Mouse (Mus musculus) neural tube, embryonic 10.5 days (tissue): ENCODE data around the gene Raly.
A peak's percentile ranks its signal among the peaks of the same experiment; 100 is the strongest.
"Not testable (repeated sequence)": the region's sequence is repeated elsewhere in the genome, so short reads cannot be mapped to it uniquely, and the experiment has no call there.

Experiments
- DNase-seq: peaks from one replicate; pipeline ENCODE4 v3.0.0-alpha.2; 2017; ENCODE audit warnings: low spot score; ENCODE audit errors: extremely low spot score

The Raly gene

DNA sequence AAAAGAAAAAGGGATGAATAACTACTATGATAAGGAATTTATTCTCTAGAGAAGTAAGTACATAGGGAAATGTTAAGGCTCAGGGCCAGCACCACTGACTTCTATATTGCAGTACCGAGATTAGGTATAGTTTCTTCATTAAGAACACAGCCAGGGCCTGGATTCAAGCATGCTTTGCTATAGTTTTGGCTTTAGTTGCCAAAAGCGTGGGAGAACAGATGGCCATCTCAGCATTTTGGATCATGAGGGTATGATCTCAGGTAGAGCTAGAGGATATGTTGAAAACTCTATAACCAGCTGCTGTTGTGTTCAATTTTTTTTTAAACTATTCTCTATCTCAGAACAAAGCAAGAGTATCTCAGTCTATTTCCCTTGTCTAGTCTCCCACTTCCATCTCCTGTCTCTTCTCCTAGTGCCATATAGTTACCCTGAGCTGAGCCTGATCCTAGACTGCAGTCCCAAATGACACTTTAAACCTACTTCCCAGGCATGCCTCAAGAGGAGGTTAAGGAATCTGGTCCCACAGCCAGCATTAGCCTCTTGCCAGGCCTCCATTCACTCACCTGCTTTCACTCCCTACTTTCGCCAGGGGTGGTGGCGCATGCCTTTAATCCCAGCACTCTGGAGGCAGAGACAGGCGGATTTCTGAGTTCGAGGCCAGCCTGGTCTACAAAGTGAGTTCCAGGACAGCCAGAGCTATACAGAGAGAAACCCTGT lies 43.4 kb downstream of the Raly start:
- DNase-seq = no peak

GRCm38 (mm10) chr2:154836537-154836936 lies 45.6 kb downstream of the Raly start:
- no peak for DNase-seq

- no peak for DNase-seq
Measured at GRCm38 (mm10) chr2:154848086-154848485, 57.2 kb downstream of the Raly start.

- no peak for DNase-seq
Measured at GRCm38 (mm10) chr2:154855383-154855782, 64.5 kb downstream of the Raly start.

DNA sequence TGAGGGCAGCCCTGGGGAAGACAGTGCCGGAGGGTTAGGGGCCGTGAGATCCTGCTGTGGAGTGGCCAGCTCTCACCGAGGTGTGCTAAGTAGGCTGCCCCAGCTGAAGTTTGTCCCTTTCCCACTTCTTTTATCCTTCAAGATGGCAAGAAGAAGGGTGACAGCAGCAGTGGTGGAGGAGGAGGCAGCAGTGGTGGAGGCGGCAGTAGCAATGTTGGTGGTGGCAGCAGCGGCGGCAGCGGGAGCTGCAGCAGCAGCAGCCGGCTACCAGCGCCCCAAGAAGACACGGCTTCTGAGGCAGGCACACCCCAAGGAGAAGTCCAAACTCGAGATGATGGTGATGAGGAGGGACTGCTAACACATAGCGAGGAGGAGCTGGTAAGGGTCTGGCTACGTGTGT lies 72.8 kb downstream of the Raly start:
- DNase-seq = no peak

DNA sequence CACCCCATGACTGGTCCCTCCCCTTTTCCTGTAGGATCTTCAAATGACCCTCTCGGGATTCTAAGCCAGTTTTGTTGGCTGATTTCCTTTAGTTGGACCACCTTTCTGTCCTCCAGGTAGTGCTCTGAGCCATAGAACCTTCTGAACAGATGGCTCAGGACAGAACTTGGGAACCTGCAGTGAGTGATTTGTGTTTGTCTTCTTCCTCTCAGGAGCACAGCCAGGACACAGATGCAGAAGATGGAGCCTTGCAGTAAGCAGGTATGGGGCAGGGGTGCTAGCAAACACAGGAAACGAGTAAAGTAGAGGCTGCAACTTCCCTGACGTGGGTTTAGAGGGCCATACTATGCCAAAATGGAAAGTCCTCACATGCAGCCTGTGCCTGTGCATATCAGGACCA lies 74.8 kb downstream of the Raly start:
- DNase-seq = no peak

DNA sequence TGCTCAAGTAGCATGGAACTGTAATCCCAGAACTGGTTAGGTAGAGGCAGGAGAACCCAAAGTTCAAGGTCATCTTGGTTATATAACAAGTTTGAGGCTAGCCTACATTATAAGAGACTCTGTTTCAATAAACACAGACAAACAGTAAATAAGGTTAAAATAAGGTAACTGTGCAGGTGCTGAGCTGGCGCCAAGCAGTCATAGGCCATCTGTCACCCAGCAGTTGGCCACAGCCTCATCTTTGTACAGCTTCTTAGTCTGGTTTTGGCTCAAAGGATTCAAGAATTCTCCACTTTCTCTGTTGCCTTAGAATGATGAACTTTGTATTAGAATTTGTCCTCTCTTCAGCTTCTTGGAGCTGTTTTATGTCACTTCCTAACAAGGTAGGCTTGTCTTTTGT lies 77.2 kb downstream of the Raly start:
- no peak for DNase-seq

DNA sequence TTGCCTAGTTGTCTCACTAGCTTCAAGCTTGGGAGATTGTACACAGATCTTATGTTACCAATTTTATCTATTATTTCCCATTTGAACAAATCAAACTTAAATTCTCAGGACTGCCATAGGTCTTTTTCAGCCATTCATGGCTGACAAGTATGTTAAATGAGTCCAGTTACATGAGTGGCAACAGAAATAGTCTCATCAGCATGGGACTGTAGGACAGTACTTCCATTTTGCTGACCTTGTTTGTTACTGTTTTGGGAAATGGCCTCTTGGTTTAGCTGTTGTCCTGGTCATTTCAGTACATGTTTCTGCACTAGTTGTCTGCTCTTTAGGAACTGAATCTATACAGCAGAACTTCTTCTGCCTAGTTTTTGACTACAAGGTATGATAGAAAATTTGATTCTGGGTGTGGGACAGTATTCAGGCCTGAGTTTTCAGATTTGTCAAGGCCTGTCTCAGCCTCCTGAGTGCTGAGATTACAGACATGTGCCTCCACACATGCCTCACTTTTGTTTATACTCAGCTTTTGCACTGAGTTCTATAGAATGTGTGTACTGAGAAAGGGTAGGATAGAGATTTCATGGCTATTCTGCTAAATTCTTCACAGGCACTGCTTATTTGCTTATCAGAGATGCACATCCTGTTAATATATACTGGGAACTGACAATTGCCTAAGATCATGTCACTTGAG lies 79.2 kb downstream of the Raly start:
- no peak for DNase-seq

DNA sequence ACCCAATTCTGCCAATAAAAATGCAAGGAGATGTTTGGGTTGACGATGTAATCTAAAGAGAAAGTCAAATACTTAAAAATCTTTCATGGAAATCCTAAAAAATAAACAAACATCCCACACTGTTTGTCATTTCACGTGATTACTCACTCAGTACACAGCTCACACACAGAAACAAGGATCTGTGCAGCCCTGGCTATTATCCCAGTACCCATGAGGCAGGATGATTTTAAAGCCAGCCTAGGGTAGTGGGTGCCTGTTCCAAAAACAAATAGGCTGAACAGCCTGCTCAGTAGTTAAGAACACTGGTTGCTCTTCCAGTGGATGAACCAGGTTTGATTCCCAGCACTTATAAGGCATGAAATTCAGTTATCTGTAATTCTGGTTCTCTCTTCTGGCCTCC lies 85.7 kb downstream of the Raly start:
- no peak for DNase-seq

GRCm38 (mm10) chr2:154891585-154891984 lies 100.7 kb downstream of the Raly start:
- no peak for DNase-seq

GRCm38 (mm10) chr2:154892201-154893044 lies 101.5 kb downstream of the Raly start, which contains the start of gene Eif2s2:
Eif2s2 (minus strand) TSS chr2:154892935.
- DNase-seq = peak; percentile 94

- no peak for DNase-seq
Measured at GRCm38 (mm10) chr2:154893045-154893385, 102.1 kb downstream of the Raly start.

GRCm38 (mm10) chr2:154893548-154893947 lies 102.7 kb downstream of the Raly start:
- no peak for DNase-seq

DNA sequence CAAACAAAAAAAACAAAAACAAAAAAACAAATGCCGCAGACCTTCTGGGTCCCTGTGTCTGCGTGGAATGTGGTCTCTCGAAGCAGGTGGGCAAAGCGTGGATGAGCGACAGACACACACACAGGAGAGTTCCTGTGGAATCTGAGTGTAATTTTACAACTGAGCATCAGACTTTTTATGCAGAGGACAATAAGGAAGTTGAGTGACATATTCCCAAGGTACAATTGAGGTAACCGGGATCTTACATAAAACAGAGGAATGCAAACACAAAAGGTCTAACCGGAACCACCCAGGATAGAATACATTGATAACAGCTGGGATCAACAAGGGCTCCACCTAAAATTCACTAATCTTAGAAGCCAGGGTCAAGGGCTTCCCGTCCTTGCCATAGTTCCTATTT lies 108.1 kb downstream of the Raly start:
- DNase-seq = not testable (repeated sequence)

DNA sequence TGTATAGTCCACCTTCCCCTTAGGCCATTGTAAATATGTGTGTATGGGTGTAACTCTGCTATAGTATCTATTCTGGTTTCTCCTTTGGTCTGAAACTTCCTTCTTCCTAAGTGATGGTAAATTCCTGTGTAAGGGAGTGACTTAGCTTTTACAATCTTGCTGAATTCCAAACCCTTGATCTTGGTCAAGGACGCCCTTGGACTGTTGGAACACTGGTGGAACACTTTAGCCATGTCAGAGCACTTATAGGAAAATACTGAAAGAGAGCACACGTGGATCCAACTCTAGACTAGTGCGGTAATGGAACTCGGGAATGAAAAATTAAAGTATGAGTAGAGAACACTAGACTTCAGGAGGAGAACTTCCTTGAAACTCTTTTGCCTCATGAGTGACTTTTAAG lies 108.5 kb downstream of the Raly start:
- DNase-seq = not testable (repeated sequence)

- no peak for DNase-seq
Measured at GRCm38 (mm10) chr2:154902111-154902510, 111.2 kb downstream of the Raly start.

GRCm38 (mm10) chr2:154905796-154906195 lies 114.9 kb downstream of the Raly start:
- no peak for DNase-seq

- DNase-seq = not testable (repeated sequence)
Measured at GRCm38 (mm10) chr2:154908223-154908622, 117.3 kb downstream of the Raly start.

GRCm38 (mm10) chr2:154909789-154910188 lies 118.9 kb downstream of the Raly start:
- no peak for DNase-seq

- no peak for DNase-seq
Measured at GRCm38 (mm10) chr2:154915922-154916541, 125.1 kb downstream of the Raly start.

- no peak for DNase-seq
Measured at GRCm38 (mm10) chr2:154916547-154916946, 125.7 kb downstream of the Raly start.
